Mouse (Mus musculus) natural killer cell, adult 2 months (primary cell): Measurements from ENCODE around the gene Mlf2.
A peak's percentile ranks its signal among the peaks of the same experiment; 100 is the strongest.

ENCODE experiments used
- DNase-seq, 2 experiments: peaks; one replicate each; pipeline ENCODE4 v3.0.0; 2022; ENCODE audit warnings: low spot score in 2 of 2

Mlf2 gene

DNA sequence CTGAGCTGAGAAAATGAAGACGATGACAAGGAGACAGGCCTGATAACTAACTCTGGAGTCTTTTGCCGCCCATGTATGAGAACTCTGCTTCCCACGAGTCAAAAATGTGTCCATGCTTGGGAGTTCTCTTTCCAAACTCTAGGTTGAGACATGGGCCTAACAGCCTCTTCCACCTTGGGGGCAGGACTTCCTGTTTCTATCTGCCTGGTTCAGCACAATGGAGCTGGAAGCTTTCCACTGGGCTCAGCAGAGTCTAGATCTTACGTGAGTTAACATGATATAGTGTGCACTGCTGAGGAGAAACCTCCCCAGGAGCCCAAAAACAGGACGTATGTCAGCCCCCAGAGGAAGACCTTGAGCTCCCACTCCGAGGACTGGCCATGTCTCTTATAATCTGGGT, 18.0 kb upstream of the Mlf2 start:
- no peak for DNase-seq

DNA sequence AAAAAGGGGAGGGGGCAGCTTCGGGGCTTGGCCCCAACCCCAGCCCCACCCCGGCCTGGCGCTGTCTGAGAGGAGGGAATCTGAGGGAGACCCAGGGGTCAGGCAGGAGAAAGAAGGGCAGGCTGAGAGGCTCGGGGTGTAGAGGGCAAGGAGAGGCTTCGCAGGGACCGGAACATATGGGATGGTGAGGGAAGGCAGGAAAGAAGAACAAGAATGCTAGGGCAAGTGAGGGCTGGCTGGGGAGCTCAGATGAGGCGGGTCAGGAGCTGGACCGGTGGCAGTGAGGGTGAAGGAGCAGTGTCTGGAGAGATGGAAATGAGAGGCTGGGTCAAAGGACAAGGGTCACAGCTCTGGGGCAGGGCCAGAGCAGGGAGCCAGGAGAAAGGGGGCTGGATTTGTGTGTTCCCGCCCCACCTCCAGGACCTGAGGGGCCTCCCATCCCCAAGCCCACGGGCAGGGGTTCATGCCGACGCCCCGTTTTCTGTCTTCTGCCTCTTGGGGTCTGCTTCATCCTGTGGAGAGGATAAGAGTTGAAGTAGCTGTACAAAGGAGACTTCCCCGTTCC, 17.4 kb upstream of the Mlf2 start:
- no peak for DNase-seq

DNA sequence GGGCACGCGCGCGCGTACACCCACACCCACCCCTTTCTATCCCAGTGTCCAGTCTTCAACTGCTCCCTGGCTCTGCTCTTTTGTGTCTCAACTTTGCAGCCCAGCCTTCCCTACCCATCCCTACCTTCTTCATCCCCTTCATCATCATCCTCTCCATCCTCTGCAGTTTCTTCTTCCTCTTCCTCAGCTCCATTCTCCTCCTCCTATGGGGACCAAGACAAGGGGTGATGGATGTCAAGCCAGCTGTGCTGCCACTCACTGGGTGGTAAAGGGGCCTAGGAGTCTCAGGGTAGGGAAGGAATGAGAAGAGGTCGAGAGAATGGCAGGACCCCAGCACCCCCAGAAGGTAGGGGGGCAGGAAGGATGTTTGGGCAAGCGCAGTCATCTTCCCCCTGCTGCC, 16.7 kb upstream of the Mlf2 start:
- DNase-seq, result no peak

DNA sequence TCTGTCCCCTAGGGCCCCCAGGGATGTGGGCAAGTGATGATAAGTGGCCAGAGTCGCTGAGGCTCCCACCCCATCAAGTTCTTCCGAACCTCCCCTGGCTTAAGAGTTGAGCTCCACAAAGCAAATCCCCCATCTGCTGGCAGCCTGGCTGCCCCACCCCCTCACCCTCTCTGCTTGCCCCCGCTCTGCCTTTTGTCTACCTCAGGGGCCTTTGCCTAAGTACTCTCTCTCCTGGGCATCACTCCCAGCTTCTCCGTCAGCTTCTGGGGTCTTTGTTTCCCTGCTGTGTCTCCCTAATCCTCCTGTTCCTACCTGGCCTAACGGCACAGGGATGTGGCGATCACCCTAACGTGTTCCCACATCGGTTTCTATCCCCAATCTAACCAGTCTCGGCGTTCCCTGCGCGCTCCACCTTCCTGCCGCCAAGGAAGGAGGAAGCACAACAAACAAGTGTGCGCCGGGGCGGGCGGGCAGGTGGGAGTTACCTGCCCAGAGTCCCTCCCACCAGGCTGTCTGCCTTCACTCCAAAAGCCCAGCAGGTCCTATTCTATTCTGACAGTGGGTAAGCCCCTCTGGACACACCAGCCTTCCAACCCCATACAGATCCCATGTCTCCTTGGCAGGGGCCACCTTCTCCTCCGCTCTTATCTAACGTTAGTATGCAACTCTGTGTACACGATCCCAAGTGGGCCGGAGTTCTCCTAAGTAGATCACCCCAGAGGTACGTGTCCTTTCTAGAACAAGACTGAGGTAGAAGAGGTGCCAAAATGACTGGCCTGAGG, 15.8 kb upstream of the Mlf2 start:
- no peak for DNase-seq

DNA sequence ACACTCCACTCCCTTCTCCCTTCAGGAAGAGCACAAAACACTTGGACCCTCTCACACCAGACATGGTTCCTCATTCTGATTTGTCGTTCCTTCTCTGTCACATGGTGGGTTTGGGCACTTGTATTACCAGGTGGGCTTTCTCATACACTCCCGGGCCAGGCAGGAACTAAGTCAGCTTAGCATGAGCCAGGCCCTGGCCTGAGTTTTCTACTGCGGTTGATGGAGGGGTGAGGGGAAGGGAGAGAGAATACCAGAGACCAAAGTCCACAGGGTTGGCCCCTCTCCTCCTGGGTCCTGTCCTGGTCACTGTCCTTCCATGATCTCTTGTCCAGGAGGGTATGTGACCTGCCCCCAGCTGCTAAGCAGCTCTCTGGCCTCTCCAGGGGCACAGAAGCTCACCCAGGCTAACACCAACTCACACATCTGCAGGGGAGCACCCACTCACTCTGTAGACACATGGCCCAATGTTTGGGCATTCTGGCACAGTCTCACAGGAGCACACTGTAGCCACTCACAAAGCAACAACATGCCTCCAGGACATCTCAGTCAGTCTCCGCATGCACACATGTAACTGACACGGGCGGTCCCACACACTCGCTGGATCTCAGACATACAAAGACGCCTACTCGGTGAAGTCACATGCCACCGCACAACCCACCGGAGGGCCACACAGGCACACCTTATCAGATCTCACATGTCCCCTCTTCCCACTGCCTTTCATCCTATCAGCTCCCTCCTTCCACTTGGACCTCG, 15.1 kb upstream of the Mlf2 start:
- DNase-seq, result no peak

DNA sequence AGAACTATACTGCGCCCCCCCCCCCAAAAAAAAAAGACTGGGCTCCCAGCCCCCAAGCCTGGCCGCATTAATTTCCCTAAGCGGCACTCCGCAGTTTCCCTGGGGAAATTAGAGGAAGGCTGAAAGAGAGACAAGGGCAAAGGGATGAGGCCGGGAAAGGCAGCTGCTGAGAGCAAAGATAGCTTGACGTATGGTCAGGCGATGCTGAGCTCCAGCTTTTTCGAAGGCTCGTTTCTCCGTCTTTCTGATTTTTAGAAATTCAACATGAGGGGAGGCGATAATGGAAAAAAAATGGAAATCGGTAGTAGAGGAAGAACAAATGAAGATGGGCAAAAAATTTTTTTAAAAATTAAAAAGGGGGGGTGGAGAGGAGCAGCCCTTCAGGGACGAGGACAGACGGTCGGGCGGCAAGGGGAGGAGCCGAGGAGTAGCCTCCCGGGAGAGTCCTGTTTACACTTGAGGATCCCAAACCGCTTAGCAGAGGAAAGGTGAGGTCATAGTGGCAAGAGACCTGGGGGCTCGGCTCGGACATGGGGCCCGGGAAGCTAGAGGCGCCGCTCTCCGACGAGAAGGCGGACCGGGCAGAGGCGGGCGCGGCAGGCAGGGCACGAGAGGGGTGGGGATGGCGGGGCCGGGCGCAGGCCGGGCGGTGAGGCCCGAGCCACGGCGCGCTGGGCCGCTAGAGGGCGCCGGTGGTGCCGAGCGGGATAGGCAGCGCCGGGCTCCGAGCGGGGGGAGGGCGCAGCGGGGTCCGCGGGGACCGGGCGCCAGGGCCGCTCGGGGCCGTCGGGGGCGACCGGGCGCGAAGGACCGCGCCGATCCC, 14.3 kb upstream of the Mlf2 start:
- DNase-seq, result peak; percentile 78 to 86

DNA sequence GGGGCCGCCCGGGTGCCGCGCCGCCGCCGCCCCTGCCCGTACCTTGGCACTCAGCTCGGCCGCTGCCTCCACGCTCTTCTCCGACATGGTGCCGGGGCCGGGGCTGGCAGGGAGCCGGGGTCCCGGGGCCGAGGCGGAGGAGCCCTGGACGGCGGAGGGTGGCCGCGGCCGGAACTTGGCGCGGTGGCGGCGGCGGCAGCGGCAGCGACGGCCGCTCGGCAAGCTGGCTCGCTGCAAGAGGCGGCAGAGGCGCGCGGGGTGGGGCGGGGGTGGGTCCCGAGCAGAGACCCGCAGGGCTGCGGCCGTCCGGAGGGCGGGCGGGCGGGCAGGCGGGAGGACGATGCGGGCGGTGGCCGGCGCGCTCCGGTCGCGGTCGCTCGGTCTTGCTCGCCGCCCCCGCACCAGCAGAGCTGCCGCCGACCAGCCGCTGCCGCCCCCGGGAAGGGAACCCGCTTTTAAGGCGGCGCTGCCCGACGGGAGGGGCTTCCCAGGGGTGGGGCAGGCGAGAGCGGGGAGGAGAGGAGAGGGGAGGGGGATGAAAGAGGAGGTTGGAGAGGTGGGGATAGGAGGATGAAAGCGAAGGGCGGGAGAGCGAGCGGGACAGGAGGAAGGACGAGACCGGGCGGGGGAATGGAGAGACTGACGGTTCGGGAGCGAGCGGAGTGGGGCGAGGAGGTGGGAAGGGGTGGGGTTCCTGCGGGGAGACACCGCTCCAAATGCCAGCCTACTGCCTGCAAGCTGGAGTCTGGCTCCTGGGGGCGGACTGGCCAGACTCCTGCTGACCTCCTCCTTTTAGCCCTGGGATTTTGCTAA, 13.5 kb upstream of the Mlf2 start:
- DNase-seq, result peak in 1 of 2 experiments; percentile 24

DNA sequence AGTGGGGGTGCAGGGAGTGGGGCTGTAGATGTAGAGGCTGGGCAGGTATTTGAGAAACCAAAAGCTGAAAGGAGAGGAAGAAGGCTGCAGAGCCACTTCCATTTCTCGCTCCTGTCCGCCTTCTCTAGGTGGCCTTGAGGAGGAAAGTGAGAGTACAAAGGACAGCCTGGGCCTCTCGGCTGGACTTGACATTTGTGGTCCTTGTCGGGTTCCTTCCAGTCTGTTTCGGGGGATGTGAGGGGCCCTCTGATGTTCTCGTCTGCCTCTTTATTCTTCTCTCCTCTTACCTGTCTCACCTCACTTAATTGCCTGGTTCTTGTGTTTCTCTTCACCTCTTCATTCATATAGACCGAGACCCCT, 12.9 kb upstream of the Mlf2 start:
- no peak for DNase-seq

DNA sequence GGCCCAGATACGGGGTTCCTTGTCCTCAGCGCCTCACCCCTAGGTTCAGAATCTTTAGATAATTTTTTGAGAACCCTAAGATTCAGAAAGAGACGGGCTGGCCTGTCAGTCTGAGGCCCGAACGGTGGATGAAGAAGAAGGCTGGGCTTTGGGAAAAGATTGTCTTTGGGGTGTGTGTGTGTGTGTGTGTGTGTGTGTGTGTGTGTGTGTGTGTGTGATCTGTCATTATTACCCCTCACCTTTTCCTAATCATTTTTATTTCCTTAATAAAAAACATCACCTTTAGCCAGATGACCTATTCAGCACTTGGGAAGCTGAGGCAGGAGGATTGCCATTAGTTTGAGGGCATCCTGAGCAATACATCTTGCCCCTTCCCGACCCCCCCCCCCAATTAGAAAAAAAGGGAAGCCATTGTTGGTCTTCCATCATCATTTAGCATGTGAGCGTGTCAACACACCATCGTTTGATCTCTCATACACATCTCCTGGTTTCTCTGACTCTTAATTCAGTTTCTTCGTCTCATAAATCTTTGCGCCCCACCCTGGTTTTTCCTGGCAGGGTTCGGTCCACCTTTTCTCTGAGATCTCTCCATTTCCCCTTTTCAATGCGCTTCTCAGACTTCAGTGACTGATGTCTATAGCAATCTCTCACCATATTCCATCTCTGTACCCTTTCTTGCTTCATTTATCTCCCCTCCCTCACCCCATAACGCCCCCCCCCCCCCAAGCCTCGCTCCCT, 12.1 kb upstream of the Mlf2 start:
- no peak for DNase-seq

DNA sequence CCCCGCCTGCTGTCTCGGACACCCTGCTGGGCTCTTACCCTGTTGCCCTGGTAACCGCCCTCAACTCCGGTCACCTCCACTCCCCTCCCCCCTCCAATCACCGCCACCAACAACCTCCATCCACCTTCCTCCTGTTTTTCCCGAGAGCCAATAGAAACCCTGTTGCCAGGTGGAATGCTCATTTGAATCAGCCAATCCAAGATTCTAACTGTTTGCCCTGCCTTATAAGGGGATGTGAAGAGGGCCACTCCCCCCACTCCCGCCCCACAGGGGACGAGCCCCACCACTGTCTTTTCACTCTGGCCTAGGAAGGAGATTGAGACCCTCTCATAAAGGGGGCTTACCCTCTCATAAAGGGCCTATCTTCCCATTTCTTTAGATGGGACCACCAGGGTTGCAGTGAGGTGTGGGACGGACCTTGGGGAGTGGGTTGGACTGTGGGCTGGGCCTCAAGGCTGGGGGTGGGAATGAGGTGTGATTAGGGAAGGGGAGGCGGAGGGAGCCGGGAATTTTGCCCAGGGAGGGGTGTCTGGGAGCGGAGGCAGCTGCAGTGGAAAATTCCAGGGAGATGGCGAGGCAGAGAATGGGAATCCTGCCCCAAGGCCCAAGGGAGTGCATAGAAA, 11.4 kb upstream of the Mlf2 start, which contains the start of gene Ptms:
TSS of gene Ptms (minus strand) at position 409 of the 623 bp plus-strand sequence.
- DNase-seq, result peak; percentile 72 to 77

DNA sequence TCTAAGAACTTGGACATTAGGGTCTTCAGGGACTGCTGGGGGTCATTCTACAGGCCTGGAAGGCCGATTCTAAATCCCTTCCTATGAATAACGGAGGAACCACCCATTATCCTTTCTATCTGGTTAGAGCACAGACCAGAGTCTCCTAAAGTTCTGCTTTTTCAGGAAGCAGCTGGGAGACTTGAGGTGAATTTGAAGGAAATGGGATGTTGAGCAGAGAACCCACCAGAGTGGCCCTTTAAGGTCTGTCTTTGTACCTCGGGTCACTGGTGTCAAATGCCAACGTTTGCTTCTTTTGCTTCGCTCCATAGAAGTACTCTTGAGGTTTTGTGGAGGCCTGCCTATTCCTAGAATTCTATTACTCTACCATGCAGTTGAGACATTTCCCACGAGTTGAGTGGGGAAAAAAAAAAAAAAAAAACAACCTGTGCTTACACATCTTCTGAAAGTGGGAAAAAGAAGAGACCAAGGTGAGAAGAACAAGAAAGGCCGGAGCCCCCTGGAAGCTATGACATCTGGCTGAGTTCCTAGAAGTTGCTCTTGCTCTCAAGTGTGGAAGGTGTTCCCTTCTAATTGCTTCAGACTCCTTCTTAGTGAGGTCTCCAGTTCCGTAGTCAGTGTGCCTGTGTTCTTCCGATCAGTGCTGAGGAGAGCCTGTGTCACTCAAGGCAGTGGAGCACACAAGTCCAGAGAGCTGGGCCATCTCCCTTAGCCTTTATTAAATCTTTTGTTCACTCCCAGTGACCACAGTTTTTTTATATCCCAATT, 10.7 kb upstream of the Mlf2 start:
- no peak for DNase-seq

DNA sequence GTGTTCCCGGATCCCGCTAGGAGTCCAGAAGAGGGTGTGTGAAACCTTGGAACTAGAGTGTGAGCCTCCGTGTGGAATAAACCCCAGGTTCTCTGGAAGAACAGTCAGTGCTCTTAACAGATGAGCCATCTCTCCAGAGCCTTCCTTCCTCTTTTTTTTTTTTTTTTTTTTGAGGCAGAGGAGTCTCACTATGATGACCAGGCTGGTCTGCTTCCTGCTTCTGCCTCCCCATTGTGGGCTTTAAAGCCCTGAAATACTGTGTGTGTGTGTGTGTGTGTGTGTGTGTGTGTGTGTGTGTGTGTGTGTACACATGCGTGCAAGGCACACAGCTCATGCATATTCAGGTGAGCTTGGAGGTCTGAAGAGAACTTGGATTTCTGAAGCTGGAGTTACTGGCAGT, 9.6 kb upstream of the Mlf2 start:
- no peak for DNase-seq

DNA sequence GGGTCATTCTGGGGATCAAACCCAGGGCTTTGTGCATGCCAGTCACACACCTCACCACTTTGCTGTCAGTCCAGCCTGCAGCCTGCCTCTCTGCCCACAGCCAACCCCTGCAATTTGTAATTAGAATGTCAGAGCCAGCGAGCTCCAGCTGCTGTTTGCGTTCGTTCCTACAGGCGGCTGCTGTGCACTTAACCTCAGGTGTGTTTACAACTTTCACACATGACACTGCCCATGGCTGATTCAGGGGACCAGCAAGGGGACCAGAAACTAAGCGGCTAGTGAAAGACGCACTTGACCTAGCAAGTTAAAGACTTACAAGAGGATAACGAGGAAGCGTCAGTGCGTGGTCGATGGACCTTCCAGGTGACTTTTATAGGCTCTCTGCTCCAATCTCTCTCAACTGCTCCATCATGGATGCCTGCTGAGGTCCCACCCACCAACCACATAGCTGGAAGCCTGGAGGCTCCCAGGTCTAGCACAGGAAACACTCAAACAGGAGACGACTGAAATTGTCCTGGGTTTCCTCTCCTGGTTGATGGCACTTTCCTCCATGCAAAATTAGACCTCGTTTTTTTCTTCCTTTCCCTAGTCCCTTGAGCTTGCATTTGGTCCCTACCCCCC, 5.9 kb upstream of the Mlf2 start:
- DNase-seq, result no peak

DNA sequence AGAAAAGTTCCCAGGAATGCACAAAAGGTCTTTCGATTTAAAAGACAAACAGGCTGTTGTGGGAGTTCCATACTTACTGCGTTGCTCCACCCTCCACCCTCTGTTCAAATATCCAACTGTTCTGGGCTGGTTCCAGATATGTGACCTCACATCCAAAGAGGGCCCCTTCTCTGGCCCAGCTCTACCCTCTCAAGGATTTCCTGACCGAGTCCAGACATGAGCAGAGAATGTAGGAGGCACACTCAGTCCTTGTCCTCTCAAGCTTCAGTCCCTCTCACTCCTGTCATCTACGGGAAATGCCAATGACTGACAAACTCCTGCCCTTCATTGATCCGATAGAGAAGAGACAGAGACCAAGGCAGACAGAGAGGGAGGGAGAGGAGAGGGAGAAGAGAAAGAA, 5.2 kb upstream of the Mlf2 start:
- no peak for DNase-seq

DNA sequence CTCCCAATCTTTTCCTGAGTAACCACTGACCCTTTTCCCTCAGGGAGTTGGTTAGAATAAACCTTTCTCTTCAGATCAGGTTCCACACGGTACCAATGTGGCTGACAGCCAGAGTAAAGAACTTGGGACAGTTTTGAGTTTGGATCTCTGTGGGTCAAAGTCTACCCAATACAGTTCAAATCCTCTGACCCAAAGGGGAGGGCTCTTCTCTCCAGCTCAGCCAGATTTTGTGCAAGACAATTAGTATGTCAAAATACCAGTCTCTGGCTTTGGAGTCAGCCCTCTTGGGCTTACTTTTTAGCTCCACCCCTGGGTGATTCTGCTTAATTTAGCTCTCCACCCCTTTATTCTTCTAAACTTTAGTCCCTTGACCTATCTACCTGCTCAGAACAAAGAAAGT, 955 bp upstream of the Mlf2 start:
- no peak for DNase-seq

DNA sequence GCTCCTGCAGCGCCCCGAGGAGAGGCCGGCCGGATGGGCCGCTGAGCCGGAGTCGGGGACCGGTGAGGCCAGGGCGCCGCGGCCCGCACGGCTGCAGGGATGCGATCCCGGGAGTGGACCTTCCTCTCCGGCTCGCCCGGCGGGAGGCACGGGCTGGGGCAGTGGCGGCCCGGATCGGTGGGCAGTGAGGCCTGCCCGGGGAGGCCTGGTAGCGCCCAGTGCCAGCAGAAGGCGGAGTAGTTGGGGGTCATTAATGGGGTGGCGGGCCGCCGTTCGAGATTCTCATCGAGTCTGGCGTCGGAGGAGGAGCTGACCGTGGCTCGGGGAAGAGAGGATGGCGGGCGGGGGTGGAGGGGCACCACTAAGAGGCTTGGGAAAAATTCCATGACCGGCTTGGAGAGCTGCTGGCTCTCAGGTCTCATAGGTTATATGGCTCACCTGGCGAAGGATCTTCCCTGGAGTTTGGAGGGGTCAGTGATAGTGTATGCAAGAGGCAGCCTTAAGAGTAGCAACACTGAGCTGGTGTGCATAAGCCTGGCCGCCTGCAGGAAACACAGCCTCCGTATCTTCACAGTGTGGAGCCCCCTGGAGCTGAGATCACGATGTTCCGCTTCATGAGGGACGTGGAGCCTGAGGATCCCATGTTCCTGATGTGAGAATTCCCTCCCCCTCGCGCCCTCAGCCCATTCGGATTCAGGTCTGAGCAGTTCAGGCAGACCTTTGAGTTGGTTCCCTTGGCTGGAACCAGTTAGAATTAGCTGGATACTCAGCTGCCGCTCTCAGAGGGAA, 533 bp downstream of the Mlf2 start:
- no peak for DNase-seq

DNA sequence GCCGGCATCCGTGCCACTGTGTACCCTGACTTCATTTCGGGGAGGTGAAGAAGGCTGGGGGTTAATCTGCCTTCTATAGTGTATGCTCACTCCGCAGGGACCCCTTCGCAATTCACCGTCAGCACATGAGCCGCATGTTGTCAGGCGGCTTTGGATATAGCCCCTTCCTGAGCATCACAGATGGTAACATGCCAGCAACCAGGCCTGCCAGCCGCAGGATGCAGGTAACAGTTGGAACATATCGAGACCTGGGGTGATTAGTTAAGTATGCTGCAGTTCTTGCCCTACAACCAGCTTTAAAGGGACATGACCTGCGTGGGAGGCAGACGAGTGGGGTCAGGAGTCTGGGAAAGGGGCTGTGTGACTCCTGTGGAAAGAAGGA, 1.1 kb downstream of the Mlf2 start:
- DNase-seq, result no peak

DNA sequence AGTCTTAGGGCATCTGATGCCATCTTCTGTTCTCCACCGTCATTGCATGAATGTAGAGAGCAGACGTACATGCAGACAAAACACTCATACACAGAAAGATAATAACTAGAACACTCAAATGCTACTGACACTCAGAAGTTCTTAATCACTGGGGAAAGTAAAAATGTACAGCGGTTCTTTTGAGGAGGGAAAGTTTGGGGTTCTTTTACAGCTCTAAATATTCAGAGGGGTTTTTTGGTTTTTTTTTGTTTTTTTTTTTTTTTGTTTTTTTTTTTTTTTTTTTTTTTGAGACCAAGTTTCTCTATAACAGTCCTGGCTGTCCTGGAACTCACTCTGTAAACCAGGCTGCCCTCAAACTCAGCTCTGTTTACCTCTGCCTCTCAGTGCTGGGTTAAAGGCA, 1.9 kb downstream of the Mlf2 start:
- no peak for DNase-seq
